Comparison of ENCODE assay signal across 24 mouse cellular contexts in genomic region chr8:20384990-20385389, GRCm38 (mm10). TPM values are rescaled to one million over a fixed set of nuclear protein-coding genes. Genes with fewer than 3 reads are reported as not detected.
"Had no signal": no experiment of that assay in that cellular context is flagged by ENCODE, and none has a peak within 500 bp of the region (broad histone marks: within the 10 kb centered on the region; RNA-seq: fewer than 3 reads in every experiment).

No protein-coding gene starts in this region.

RNA-seq across cellular contexts. Expression of gene Gm15319, which starts 22.0 kb away (rescaled TPM):
- polyA plus RNA-seq: limb, embryonic 10.5 days; limb, embryonic 11.5 days; limb, embryonic 12.5 days; limb, embryonic 13.5 days; limb, embryonic 15.5 days; liver, adult 2 months; liver, embryonic 11.5 days; liver, embryonic 12.5 days; liver, embryonic 13.5 days; liver, embryonic 14.5 days; liver, embryonic 15.5 days; liver, embryonic 16.5 days; liver, postnatal 0 days; lung, embryonic 14.5 days; lung, embryonic 15.5 days; macrophage; midbrain, embryonic 11.5 days; midbrain, embryonic 14.5 days; midbrain, embryonic 15.5 days; midbrain, embryonic 16.5 days; midbrain, postnatal 0 days; myocyte; neural tube, embryonic 11.5 days; neural tube, embryonic 12.5 days had no signal
